In the genomic region with DNA sequence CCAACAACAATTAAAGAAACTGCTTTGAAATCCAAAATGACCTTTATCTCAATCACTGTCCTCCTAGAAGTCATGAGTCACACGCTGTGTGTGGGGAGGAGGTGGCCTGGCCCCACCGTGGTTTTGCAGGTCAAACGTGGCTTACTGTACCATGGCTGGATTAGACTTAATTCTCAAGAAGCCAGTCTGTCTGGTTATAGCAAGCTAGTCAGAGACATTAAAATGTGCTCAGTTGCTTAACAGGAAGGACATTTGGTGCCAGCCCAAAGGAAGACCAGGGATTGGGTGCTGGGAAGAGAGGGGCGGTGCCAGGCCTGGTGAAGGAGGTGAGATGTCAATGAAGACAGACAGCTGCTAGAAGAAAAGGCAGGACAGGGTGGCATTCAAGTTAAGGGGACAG, we compare ENCODE assay signal across 16 mouse cellular contexts.
DNase-seq lines count a peak whose midpoint lies in the region; TF ChIP-seq lines count a peak whose summit lies in the region.
"Had no signal": no experiment of that assay in that cellular context is flagged by ENCODE, and none has a peak within 500 bp of the region (broad histone marks: within the 10 kb centered on the region; RNA-seq: fewer than 3 reads in every experiment).

No protein-coding gene starts in this region.

- whole genome bisulfite sequencing in thymus, adult 2 months = 74% methylated on average over 4 of the region's 4 CpGs

- no peaks in the 10 kb centered on the region for H3K36me3 ChIP-seq in thymus, adult 2 months (ENCODE audit: control insufficient read depth, insufficient read depth, low read length)
- H3K36me3 ChIP-seq: embryonic facial prominence, embryonic 12.5 days; forebrain, embryonic 15.5 days; heart, embryonic 15.5 days; neural tube, embryonic 13.5 days had no signal

- DNase-seq in 416B (ENCODE audit: low read depth) = peak; percentile 4
- DNase-seq in adrenal gland, adult 8-10 months = peak; percentile 39
- DNase-seq in kidney, adult 8-10 months = peak; percentile 11 to 21
- DNase-seq in lung, postnatal 25 days (ENCODE audit: low spot score) = peak; percentile 5
- no peak for DNase-seq in retina, embryonic 14.5 days (ENCODE audit: low spot score)
- DNase-seq in thymus, adult 2 months = no peak
- DNase-seq in layer of hippocampus, postnatal 36 days = no peak
- no peak for DNase-seq in left cerebral cortex, adult 9 months (ENCODE audit: low spot score in 2 of 2)
- DNase-seq: cerebellum, adult 9-10 months; gastrocnemius, postnatal 25 days; thymus, postnatal 36 days had no signal

- no peaks in the 10 kb centered on the region for H3K4me1 ChIP-seq in thymus, adult 2 months (replicated peaks; ENCODE audit: control insufficient read depth, insufficient read depth, low read length)
- H3K4me1 ChIP-seq: forebrain, embryonic 15.5 days; heart, embryonic 15.5 days; neural tube, embryonic 13.5 days had no signal

- no peak overlapping the region for H3K4me3 ChIP-seq in thymus, adult 2 months (ENCODE audit: control insufficient read depth, insufficient read depth, low read length)
- H3K4me3 ChIP-seq: embryonic facial prominence, embryonic 12.5 days; forebrain, embryonic 15.5 days; heart, embryonic 15.5 days; neural tube, embryonic 13.5 days had no signal

- H3K27ac ChIP-seq in thymus, adult 2 months (ENCODE audit: control insufficient read depth, insufficient read depth, low read length) = no peak overlapping the region
- H3K27ac ChIP-seq: embryonic facial prominence, embryonic 12.5 days; forebrain, embryonic 15.5 days; heart, embryonic 15.5 days; hindbrain, embryonic 14.5 days; neural tube, embryonic 13.5 days had no signal

- TF ChIP-seq POLR2A in thymus, adult 2 months (IDR thresholded peaks at IDR 0.05; ENCODE audit: control insufficient read depth, extremely low read depth, insufficient read depth, low read length, poor library complexity) = no peak

- H3K27me3 ChIP-seq in thymus, adult 2 months (ENCODE audit: control insufficient read depth, insufficient read depth, low read length) = no peaks in the 10 kb centered on the region
- H3K27me3 ChIP-seq: embryonic facial prominence, embryonic 12.5 days; forebrain, embryonic 15.5 days; neural tube, embryonic 13.5 days had no signal

- TF ChIP-seq CTCF in thymus, adult 2 months (IDR thresholded peaks at IDR 0.05; ENCODE audit: borderline replicate concordance, control insufficient read depth, extremely low read depth, insufficient read depth, low read length, poor library complexity) = no peak

Comparison
In these comparisons a context has a peak if more than half of its experiments do, and no peak if none do; other contexts are left out.
1. DNase-seq: peak in 416B (single experiment), adrenal gland, adult 8-10 months (single experiment), kidney, adult 8-10 months (2 of 2) and lung, postnatal 25 days (single experiment); none in retina, embryonic 14.5 days (single experiment), thymus, adult 2 months (single experiment), layer of hippocampus, postnatal 36 days (0 of 2) and left cerebral cortex, adult 9 months (0 of 2).